Mouse (Mus musculus) spleen, embryonic (tissue): ENCODE measurements at regions not wholly inside any gene's neighbourhood (a gene's known extent, or its start where the extent isn't known, plus 50 kb on each side); places are given as distances from the start of the nearest gene placed in this dataset.

Source experiments
- CTCF ChIA-PET: fragments of 350-600 bp; sonication (Branson Sonifier 250); formaldehyde crosslinking; loops from one replicate; lab custom pipeline; 2022; lab: Charles Lee

- CTCF ChIA-PET = interaction anchor here (0.7 kb wide), 1 partner anchor 140 kb away, joined by 5 read pairs; no protein-coding TSS in a partner anchor
Observed at GRCm38 (mm10) chr12:12819746-12820145, 122.0 kb downstream of the Mycn start.

GRCm38 (mm10) chr12:12814693-12815092 lies 127.0 kb downstream of the Mycn start:
- CTCF ChIA-PET = no interaction called here

GRCm38 (mm10) chr12:12812873-12813272 lies 128.8 kb downstream of the Mycn start:
- CTCF ChIA-PET = interaction anchor here (0.7 kb wide), 1 partner anchor 1184 kb away, joined by 3 read pairs; no protein-coding TSS in a partner anchor

GRCm38 (mm10) chr12:12810943-12811342 lies 130.8 kb downstream of the Mycn start:
- CTCF ChIA-PET = interaction anchor here (0.7 kb wide), 1 partner anchor 121 kb away, joined by 11 read pairs; no protein-coding TSS in a partner anchor

GRCm38 (mm10) chr12:12810159-12810885 lies 131.4 kb downstream of the Mycn start:
- CTCF ChIA-PET = interaction anchor here (0.7 kb wide), 1 partner anchor 120 kb away, joined by 11 read pairs; no protein-coding TSS in a partner anchor

- CTCF ChIA-PET = no interaction called here
Observed at GRCm38 (mm10) chr12:12808120-12808519, 133.6 kb downstream of the Mycn start.

GRCm38 (mm10) chr12:12803602-12804001 lies 138.1 kb downstream of the Mycn start:
- CTCF ChIA-PET = no interaction called here

GRCm38 (mm10) chr12:12802396-12802795 lies 139.3 kb downstream of the Mycn start:
- CTCF ChIA-PET = no interaction called here

- CTCF ChIA-PET = no interaction called here
Observed at GRCm38 (mm10) chr12:12801700-12802099, 140.0 kb downstream of the Mycn start.

GRCm38 (mm10) chr12:12800120-12800519 lies 141.6 kb downstream of the Mycn start:
- CTCF ChIA-PET = no interaction called here

- CTCF ChIA-PET = no interaction called here
Observed at GRCm38 (mm10) chr12:12789052-12789451, 152.7 kb downstream of the Mycn start.

- CTCF ChIA-PET = no interaction called here
Observed at GRCm38 (mm10) chr12:12788263-12788852, 153.4 kb downstream of the Mycn start.

- CTCF ChIA-PET = no interaction called here
Observed at GRCm38 (mm10) chr12:12787608-12788262, 154.0 kb downstream of the Mycn start.

- CTCF ChIA-PET = no interaction called here
Observed at GRCm38 (mm10) chr12:12787161-12787560, 154.6 kb downstream of the Mycn start.

GRCm38 (mm10) chr12:12783699-12784605 lies 157.8 kb downstream of the Mycn start:
- CTCF ChIA-PET = no interaction called here

- CTCF ChIA-PET = no interaction called here
Observed at GRCm38 (mm10) chr12:12781526-12781925, 160.2 kb downstream of the Mycn start.

- CTCF ChIA-PET = no interaction called here
Observed at GRCm38 (mm10) chr12:12778563-12779256, 163.0 kb downstream of the Mycn start.

GRCm38 (mm10) chr12:12777422-12777821 lies 164.3 kb downstream of the Mycn start:
- CTCF ChIA-PET = no interaction called here

- CTCF ChIA-PET = no interaction called here
Observed at GRCm38 (mm10) chr12:12776783-12777182, 164.9 kb downstream of the Mycn start.

GRCm38 (mm10) chr12:12770970-12771369 lies 170.7 kb downstream of the Mycn start:
- CTCF ChIA-PET = interaction anchor here (1.0 kb wide), 1 partner anchor 125 kb away, joined by 3 read pairs; no protein-coding TSS in a partner anchor
